Mouse (Mus musculus) hindlimb bud, embryonic 11.5 days (tissue): ENCODE results near the gene 4930524J08Rik.

Experiments used
- DNase-seq: peaks from one replicate; pipeline ENCODE4 v3.0.0-alpha.2; 2012; ENCODE audit warnings: low read depth, low spot score; ENCODE audit errors: extremely low spot score

The 4930524J08Rik gene

GRCm38 (mm10) chr5:99978699-99979442 is at the start of gene 4930524J08Rik, which contains the start of gene Hnrnpd:
Gene 4930524J08Rik, plus strand, starts transcription at chr5:99979061.
Gene Hnrnpd, minus strand, starts transcription at chr5:99978938.
- DNase-seq = no peak

GRCm38 (mm10) chr5:99931910-99932309 is 47.0 kb upstream of the 4930524J08Rik start:
- DNase-seq = no peak

- DNase-seq = no peak
Measured at GRCm38 (mm10) chr5:99939440-99939839, 39.4 kb upstream of the 4930524J08Rik start.

- no peak for DNase-seq
Measured at GRCm38 (mm10) chr5:99941273-99941672, 37.6 kb upstream of the 4930524J08Rik start.

- DNase-seq = no peak
Measured at GRCm38 (mm10) chr5:99941776-99942502, 36.9 kb upstream of the 4930524J08Rik start.

- DNase-seq = no peak
Measured at GRCm38 (mm10) chr5:99952513-99952912, 26.3 kb upstream of the 4930524J08Rik start.

GRCm38 (mm10) chr5:99953883-99954282 is 25.0 kb upstream of the 4930524J08Rik start:
- no peak for DNase-seq

GRCm38 (mm10) chr5:99958666-99959065 is 20.2 kb upstream of the 4930524J08Rik start:
- no peak for DNase-seq

- DNase-seq = no peak
Measured at GRCm38 (mm10) chr5:99959236-99959936, 19.5 kb upstream of the 4930524J08Rik start.

- no peak for DNase-seq
Measured at GRCm38 (mm10) chr5:99959960-99960359, 18.9 kb upstream of the 4930524J08Rik start.

- no peak for DNase-seq
Measured at GRCm38 (mm10) chr5:99973941-99974340, 4.9 kb upstream of the 4930524J08Rik start.

GRCm38 (mm10) chr5:99975061-99975460 is 3.8 kb upstream of the 4930524J08Rik start:
- no peak for DNase-seq

- DNase-seq = no peak
Measured at GRCm38 (mm10) chr5:99975776-99976175, 3.1 kb upstream of the 4930524J08Rik start.

- DNase-seq = no peak
Measured at GRCm38 (mm10) chr5:99976334-99976955, 2.4 kb upstream of the 4930524J08Rik start.

GRCm38 (mm10) chr5:99977516-99978301 is 1.2 kb upstream of the 4930524J08Rik start:
- DNase-seq = no peak

GRCm38 (mm10) chr5:99983452-99984061 is 4.7 kb downstream of the 4930524J08Rik start:
- no peak for DNase-seq

- DNase-seq = no peak
Measured at GRCm38 (mm10) chr5:99994166-99994565, 15.3 kb downstream of the 4930524J08Rik start.

- DNase-seq = no peak
Measured at GRCm38 (mm10) chr5:99994680-99995079, 15.8 kb downstream of the 4930524J08Rik start.

- DNase-seq = no peak
Measured at GRCm38 (mm10) chr5:100000048-100000447, 21.2 kb downstream of the 4930524J08Rik start.

GRCm38 (mm10) chr5:100000500-100000899 is 21.6 kb downstream of the 4930524J08Rik start:
- DNase-seq = no peak
